Mouse (Mus musculus) heart, adult 9 months (tissue): ENCODE data around the gene Il17rd.

ENCODE experiments used
- DNase-seq, 2 experiments: peaks; one replicate each; pipeline ENCODE4 v3.0.0; 2022; ENCODE audit warnings: low spot score in 2 of 2

Il17rd gene

GRCm38 (mm10) chr14:27145171-27146045 lies 106.7 kb downstream of the Il17rd start:
- DNase-seq, result peak; percentile 56

GRCm38 (mm10) chr14:27147726-27148125 lies 109.0 kb downstream of the Il17rd start:
- DNase-seq, result peak in 1 of 2 experiments; percentile 33

DNA sequence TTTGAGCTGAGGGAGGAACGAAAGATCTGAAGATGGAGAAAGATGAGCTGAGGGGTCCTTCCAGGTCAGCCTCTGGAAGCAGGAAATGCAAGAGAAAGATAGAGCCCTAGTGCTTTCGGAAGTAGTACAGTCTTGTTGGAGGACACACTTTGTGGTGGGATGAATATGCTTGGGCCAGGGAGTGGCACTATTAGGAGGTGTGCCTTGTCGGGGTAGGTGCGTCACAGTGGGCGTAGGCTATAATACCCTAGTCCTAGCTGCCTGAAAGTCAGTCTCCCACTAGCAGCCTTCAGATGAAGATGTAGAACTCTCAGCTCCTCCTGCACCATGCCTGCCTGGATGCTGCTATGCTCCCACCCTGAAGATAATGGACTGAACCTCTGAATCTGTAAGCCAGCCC lies 110.7 kb downstream of the Il17rd start:
- DNase-seq, result no peak

- DNase-seq, result no peak
These were observed 111.4 kb downstream of the Il17rd start for GRCm38 (mm10) chr14:27150011-27150640.

- peak; percentile 61 to 71 for DNase-seq
These were observed 112.7 kb downstream of the Il17rd start for GRCm38 (mm10) chr14:27151432-27151831.

DNA sequence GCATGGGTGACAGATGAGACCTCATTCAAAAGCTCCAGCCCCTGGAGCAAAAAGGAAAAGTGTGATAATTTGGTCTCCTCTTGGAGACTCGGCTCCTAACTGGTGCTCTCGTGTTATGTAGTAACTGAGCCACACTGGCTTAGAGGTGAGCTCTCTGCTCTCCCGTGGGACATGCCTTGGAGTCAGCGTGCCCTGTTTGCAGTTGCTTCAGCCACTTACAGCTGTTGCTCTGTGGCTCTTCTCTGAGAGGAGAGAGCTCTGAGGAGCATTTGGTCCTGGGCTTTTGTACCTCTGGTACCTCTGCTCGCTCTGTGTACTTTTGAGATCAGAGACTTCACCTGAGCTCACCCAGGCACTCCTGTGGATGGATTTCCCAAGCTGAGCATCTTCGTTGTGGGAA lies 116.3 kb downstream of the Il17rd start:
- no peak for DNase-seq

DNA sequence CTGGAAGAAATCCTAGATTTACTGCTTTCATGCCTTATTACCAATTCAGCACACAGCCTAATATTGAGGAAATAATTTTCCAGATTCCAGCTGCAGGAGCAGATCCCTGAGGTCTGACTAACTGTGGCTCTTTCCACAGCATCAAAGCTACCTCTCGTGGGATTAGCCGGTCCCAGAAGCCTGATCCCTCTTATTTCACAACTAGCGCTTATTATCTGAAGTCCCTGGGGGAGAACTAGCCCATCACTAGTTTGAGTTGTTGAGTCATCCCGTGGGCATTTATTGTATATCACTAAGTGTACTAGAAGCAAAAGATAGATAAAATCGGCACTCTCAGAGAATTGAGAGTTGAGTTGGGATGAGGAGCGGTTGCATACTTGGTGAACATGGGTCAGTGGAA lies 117.3 kb downstream of the Il17rd start:
- no peak for DNase-seq
